Mouse (Mus musculus) testis, postnatal 14 days (tissue): Measurements from ENCODE around the gene Flvcr1.
A peak's percentile ranks its signal among the peaks of the same experiment; 100 is the strongest.

ENCODE experiments used
- DNase-seq: peaks from one replicate; pipeline ENCODE4 v3.0.0; 2021; ENCODE audit warnings: low spot score

The Flvcr1 gene

GRCm38 (mm10) chr1:190979100-190979563 lies 46.8 kb downstream of the Flvcr1 start, which contains the start of gene Vash2:
Vash2 (minus strand) TSS chr1:190979296.
- peak; percentile 67 for DNase-seq

GRCm38 (mm10) chr1:190978511-190979073 lies 47.4 kb downstream of the Flvcr1 start:
- DNase-seq: no peak

GRCm38 (mm10) chr1:190978001-190978400 lies 48.0 kb downstream of the Flvcr1 start:
- DNase-seq: no peak

GRCm38 (mm10) chr1:190976887-190977573 lies 48.9 kb downstream of the Flvcr1 start:
- DNase-seq: no peak

GRCm38 (mm10) chr1:190974833-190975232 lies 51.1 kb downstream of the Flvcr1 start:
- no peak for DNase-seq

- DNase-seq: no peak
Observed at GRCm38 (mm10) chr1:190974191-190974590, 51.8 kb downstream of the Flvcr1 start.

GRCm38 (mm10) chr1:190972612-190973192 lies 53.3 kb downstream of the Flvcr1 start:
- peak; percentile 31 for DNase-seq

- DNase-seq: no peak
Observed at GRCm38 (mm10) chr1:190971708-190972610, 54.0 kb downstream of the Flvcr1 start.

- no peak for DNase-seq
Observed at GRCm38 (mm10) chr1:190968010-190968409, 57.9 kb downstream of the Flvcr1 start.

GRCm38 (mm10) chr1:190964992-190965780 lies 60.8 kb downstream of the Flvcr1 start:
- DNase-seq: no peak

GRCm38 (mm10) chr1:190962760-190963159 lies 63.2 kb downstream of the Flvcr1 start:
- no peak for DNase-seq

- no peak for DNase-seq
Observed at GRCm38 (mm10) chr1:190958821-190959220, 67.1 kb downstream of the Flvcr1 start.
